Mouse (Mus musculus) small intestine, adult 2 months (tissue): ENCODE results near the gene Efna2.

ENCODE experiments used
- CTCF ChIP-seq: fragments of 200-500 bp; IDR thresholded peaks from 2 replicates; pipeline ENCODE4 v1.5.1; 2012; ENCODE audit warnings: low read depth, mild to moderate bottlenecking, control low read depth, inconsistent platforms, low read length, moderate library complexity, mixed read lengths; ENCODE audit not compliant: insufficient replicate concordance, insufficient read length; ENCODE audit errors: extremely low read depth
- POLR2A ChIP-seq: fragments of 200-500 bp; IDR thresholded peaks from 2 replicates; pipeline ENCODE4 v1.6.1; 2012; ENCODE audit warnings: low read depth, mild to moderate bottlenecking, control low read depth, inconsistent platforms, low read length, moderate library complexity

- TF ChIP-seq CTCF: no peak
- no peak for TF ChIP-seq POLR2A
Observed at GRCm38 (mm10) chr10:80208841-80209371, 29.6 kb downstream of the Efna2 start.
